Mouse (Mus musculus) brain, embryonic 14.5 days (tissue): Measurements from ENCODE around the gene Jhy.

ENCODE experiments used
- CTCF ChIP-seq: fragments of 200-500 bp; IDR thresholded peaks from 2 replicates; pipeline ENCODE4 v1.5.1; 2012; ENCODE audit warnings: inconsistent platforms, mild to moderate bottlenecking, moderate library complexity, borderline replicate concordance; ENCODE audit not compliant: insufficient read depth, insufficient read length; ENCODE audit errors: extremely low read depth
- POLR2A ChIP-seq: fragments of 200-500 bp; IDR thresholded peaks from 2 replicates; pipeline ENCODE4 v1.6.1; 2012; ENCODE audit warnings: mild to moderate bottlenecking, inconsistent platforms, borderline replicate concordance; ENCODE audit not compliant: poor library complexity, insufficient read depth, insufficient read length, severe bottlenecking; ENCODE audit errors: extremely low read depth

GRCm38 (mm10) chr9:40873556-40874470 is 90.1 kb downstream of the Jhy start, which contains the start of gene Bsx:
- no peak for TF ChIP-seq CTCF
- no peak for TF ChIP-seq POLR2A
